Mouse (Mus musculus): Measurements from ENCODE around the gene Ttc7b. TPM values are rescaled to one million over a fixed set of nuclear protein-coding genes. Genes with fewer than 3 reads are reported as not detected.
A peak's percentile ranks its signal among the peaks of the same experiment; 100 is the strongest.

Gene Ttc7b
- total RNA-seq, 4 experiments from 2014 or later: 89.9 to 102 (median 95.5) TPM

DNA sequence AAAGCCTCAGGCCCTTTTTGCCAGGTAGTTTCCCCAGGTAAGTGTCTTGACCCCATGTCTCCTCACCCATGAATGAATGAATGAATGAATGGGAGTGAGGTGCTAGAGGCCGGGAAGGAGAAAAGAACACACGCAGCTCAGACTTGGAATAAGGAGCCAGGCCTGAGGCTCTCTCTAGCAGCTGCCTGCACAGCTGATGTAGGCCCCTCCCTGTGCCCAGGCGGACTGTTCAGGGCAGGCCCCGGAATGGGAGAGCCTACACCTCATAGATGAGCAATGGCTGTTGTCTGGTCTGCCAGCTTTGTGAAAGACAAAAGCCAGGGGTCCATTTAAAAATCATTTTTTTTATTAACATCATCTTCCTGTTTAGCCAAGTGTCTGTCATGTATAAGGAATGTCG, 220.2 kb downstream of the Ttc7b start:
- no peak for DNase-seq

DNA sequence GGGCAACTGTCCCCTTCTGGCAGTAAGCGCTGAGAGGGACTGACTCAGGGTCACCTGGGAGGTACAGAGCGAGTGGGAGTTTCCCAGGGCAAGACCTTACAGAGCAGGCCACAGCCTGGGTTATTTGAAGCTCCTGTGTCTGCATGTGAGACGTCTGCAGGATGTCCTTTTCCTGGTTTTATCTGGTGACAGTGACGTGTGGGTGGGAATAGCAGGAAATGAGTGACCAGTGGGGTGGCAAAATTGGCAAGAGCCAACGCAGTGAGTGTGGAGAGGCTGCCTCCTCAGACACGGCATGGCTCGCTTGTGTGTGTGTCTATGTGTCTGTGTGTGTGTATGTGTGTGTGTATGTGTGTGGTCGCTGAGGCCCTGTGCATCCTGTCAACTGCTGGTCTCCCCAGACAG, 221.3 kb downstream of the Ttc7b start:
- peak; percentile 50 for DNase-seq

DNA sequence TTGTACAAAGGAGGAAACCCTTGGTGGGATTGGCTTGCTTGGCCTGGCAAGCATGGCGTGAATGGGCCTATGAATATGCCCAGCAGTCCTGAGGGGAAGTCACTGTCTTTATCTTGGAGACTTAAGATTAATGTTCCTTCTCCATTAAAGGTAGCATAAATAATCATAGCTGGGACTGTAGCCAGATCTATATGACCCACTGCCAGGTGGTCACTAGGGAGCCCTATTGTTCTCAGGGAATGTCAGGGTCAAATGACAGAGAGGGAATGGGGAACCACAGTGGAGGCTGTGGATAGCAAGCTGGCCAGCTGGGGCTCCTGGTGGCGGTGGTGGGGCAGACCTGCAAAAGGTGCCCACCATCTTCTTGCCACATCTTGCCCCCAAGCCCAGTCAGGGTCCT, 221.8 kb downstream of the Ttc7b start:
- no peak for DNase-seq

DNA sequence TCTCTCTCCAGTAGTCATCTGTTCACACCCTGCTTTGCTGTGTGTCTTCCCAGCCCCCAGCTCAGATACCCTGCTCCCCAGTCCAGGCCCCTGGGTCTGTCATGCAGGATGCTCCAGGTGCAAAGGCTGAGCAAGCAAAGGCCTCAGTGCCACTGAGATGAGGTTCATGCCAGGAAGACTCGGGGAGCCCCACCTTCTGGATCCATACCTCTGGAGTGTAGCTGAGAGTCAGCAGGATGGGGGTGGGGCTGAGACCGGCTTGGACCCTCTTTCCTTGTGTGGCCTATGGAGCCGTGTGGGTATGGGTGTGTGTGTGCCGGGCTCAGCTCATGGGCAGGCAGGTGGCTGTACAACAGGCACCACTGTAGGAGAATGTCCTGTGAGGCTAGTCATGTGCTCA, 222.7 kb downstream of the Ttc7b start:
- no peak for DNase-seq

DNA sequence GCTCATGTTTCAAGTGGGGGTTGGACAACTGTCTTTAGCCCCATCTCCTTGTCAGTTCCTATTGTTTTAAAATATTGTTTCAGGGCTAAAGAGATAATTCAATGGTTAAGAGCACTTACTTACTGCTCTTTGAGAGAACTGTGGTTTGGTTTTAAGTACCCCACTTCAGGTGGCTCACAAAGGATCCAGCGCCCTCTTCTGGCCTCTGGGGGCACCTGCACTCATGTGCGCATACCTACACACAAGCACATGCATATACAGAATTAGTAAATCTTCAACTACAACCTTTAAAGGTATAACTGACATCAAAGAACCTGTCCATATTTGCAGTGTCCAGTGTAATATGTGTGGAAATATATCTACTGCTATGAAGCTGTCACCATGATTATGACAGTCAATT, 226.2 kb downstream of the Ttc7b start:
- no peak for DNase-seq

DNA sequence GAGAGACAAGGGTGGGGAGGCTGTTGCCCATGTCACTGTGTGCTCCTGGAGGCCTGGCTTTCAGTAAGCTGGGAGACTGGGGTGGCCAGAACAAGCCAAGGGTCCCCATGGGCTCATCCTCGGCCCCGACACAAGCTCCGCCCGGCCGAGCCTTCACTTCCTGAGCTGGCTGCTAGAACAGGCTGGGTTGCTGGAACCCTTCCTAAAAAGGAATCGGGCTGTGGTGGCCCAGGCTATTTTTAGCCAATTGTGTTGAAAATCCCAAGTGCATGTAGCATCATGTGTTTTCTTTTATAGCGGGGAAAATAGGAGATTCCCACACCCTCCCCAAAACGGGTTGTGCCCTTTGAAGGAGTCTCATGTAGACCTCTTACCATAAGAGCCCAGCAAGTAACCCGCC, 226.7 kb downstream of the Ttc7b start:
- DNase-seq: no peak

DNA sequence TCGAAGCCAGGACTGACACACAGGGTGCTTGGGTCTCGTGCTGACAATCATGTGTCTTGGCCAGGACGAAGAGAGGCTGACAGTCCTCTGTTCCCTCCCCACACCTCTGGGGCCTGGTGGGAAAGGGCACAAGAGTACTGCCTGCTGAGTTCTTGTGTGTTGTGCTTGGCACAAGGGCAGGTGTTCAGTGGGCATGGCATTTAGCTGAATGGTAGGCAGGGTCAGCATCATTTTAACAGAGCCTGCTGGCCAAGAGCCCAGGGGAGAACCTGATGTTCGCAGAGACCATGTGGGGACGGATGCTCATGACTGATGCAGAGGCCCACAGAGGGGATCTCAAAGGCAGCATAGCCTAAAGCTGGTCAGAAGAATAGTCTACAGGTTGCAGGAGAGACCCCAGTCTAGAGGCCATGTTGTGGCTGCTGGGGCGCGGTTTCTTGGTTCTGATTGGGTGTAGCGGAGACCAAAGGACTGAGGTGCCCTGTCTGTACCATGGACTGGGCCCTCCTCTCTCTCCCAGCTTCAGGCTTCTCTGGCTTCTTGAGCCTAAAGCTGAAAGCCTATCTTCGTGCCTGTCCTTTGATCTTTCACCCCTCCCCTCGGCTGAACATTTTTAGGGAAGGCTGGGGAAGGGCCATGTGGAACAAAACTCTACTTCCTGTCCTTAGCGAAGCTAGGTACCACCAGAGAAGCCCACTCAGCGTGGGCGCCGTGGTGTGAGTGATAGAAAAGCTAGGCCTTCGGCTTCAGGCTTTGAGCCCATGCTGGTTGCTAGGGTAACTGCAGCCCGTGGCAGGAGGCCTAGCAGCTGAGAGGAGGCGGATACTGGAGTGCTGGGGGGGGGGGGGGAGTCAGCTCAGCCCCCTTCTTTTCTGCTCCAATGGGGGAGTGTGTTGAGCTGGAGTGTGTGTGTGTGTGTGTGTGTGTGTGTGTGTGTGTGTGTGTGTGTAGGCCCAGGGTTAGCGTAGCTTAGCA, 229.6 kb downstream of the Ttc7b start:
- DNase-seq: no peak

DNA sequence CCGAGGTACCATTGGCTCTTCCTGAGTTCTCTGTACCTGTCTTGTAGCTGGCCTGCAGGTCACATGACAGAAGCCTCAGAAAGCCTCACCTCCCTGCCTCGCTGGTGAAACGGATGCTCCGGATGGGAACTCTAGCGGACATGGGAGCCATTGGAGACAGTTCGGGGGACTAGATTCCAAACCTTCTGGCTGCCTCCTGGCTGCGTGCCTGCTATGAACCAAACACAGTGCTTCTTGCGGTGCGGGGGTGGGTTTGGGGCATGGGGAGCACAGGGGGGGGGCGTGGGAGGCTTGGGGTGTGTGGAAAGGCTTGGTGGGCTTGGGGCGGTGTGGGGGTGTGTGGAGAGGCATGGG, 230.5 kb downstream of the Ttc7b start:
- DNase-seq: no peak

DNA sequence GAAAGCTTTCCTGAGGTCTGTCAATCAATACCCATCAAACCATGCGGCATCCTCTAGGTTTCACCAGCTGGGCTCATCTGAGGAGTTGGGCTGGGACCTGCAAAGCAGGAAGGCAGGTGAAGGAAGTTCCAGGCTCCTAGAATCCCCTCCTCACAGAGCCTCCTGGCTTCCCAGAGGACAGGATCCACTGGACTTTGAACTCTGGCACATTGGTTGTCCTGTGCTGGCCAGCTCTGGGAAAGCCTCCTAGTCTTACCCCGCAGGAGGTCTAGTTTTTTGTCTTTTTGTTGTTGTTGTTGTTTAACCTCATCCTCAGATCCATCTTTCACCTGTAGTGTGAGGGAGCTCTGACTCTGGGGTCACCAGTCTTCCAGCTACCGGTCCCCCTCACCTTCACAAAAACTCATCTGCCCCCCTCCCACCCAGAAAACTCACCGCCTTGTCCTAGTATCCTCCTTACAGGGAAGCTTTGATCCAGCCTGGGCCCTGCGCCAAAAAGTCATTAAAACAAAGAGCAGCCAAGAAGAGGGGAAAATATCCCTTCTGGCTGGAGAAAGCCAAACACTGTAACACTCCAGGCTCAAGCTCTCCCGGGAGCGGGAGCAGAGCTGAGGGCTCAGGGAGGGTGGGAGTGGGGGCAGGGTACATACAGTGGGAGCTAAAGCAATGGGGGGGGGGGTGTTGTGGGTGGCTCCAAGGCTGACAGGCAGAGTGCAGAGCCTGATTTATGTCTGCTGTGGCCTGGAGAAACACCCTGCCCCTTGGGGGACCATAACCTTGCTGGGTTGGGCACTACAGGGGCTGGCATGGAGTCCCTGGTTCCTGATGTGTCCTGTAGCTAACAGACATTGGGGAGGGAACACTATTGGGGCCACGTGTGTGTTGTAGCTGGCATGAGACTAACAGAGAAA, 231.1 kb downstream of the Ttc7b start:
- DNase-seq: peak; percentile 72

DNA sequence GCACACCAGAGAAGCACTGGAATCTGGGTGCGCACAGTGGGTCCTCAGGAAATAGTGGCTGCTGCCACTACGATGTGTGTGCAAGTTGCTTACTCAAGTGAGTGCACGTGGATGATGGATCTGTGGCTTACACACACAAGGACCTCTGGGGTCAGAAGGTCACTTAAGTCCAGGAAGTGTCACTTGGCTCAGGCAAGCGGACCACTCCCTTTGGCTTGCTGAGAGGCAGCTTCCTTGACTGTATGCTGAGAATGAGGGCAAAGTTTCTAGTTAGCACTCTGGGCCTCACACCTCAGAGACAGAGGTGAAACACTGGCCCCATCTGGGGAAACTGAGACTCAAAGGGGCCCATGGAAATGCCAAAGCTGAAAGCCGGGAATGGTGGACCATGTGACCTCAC, 232.6 kb downstream of the Ttc7b start:
- DNase-seq: no peak

DNA sequence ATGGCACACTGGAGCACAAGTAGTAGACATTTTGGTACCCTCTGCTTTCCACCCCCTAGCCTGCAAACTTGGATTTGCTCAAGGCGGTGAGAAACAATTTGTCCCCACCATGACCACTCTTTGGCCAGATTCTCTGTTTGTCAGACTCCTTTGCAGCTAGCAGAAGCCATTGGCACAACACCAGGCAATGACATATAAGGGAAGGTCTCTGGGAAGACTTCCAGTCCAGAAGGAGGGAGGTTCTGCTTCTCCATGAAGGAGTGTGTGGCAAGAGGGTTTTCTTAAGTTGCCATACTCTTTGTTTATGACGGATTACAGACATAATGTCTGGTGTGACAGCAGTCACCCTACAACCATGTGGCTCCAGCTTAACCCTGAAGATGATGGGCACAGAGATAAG, 233.1 kb downstream of the Ttc7b start:
- DNase-seq: no peak

DNA sequence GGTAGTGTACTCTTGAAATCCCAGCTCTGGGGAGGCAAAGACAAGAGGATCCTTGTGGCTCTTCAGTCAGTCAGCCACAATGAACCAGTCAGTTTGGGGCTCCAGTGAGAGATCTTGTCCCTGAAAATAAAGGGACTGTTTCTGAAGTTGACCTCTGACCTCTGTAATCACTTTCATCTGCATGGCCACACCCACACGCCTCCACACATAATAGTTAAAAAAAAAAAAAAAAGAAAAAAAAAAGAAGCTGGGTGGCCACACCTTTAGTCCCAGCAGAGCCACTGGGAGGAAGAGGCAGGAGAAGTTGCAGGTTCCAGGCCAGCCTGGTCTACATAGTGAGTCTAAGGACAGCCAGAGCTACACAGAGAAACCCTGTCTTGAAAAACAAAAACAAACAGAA, 237.3 kb downstream of the Ttc7b start:
- DNase-seq: no peak

DNA sequence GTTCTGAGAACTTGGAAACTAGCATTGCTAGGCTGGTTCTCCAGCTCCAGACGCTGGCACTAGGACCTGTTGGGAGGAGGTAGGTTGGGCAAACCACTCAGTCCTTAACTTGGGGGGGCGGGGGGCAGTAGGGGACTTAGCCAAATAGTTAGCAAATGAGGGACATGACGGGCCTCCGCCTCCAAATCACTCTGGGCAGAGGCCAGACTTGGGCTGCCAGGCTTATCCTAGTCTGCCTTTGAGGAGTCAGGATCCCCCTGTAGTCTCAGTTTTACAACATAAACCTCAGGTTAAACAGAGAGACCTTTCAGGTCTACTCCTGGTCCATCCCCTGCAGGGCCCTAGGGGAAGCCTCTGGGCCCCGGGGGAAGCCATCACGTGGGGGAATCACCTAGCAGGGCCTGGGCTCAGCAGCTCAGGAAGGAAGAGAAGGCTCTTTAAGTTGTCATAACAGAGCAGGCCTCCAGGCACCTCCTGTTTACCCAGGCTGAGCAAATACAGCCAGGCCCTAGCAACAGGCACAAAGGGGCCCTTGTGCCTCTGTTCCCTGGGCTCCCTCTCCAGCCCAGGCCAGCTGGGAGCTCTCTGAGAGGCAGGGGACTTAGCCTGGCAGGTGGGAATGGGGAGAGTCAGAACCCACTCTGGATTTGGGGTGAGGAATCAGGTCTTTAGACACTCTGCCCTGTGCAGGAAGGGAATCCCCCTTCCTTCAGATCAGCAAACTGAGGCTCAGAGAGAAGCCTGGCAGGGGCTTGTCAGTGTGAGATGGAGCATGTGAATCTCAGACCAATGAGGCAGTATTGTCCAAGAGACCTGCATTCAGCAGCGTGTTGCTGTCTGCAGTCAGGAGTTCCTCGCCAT, 238.4 kb downstream of the Ttc7b start:
- no peak for DNase-seq

DNA sequence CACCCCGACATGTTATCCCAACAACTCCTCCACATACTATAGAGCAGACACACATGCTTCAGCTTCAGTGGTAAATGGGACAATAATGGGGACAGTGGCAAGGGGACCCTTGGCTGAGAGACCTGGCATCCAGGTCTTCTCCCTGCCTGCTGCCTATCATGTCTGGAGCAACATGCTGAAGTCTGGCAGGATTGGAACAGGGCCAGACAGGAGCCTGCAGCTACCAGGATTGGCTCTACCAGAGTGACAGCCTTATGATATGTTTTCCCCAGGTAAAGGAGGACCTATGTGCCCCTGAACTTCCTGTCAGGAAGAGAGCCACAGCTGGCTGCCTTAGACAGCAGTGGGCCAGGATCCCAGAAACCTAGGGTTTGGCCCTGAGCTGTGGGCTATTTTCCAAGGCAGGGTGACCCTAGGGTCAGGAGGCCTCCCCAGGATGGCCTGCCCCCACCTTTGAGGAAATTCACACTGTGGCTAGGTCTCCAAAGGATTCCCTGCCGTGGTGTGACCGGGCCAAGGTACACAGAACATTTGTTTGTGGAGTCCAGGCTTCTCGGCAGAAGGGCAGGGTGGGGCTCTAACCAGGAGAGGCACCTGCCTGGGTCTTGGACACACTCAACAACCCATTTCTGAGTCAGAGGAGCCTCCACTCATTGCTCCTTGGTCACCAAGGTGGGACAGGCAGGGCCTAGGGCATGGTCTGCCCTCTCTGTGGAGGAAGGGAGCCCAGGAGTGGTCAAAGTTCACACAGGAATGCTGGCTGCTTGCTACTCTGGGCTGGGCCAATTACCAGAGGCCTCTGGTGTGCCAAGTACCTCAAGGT, 239.4 kb downstream of the Ttc7b start:
- DNase-seq: no peak

DNA sequence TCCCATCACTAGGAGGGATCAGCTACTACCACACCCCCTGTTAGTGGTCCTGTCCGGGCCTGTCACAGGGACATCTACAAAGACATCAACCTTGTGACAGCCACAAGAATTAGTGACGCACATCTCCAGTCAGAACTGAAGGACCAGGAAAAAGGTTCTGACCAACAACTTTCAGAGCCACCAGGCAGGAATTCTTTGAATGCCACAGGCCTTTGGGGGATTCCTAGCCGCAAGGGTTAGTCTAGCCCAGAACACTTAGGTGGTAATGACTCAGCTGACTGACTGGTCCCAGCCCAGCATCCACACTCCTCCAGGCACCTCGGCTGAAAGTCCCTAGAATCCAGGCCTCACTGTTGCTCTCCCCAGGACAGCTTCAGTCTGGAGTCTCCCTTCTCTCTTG, 240.7 kb downstream of the Ttc7b start:
- no peak for DNase-seq

DNA sequence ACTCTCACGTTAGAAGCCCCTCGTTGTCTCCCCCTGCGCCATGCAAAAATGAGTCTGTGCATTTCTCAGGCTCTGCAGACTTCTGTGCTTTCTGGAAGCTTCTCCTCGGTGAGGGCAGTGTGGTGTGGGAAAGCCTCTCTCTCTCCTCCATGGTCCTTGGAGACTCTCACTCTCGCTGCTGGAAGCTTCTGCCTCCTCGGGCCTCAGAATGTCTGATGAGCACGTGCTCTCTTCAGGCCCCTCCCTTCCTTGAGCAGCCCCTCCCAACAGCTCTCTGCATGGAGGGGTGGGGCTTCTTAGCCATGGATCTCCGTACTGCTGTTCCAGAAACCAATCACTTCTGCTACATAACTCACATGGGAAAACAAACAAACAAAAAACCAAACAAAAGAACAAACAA, 242.3 kb downstream of the Ttc7b start:
- no peak for DNase-seq

DNA sequence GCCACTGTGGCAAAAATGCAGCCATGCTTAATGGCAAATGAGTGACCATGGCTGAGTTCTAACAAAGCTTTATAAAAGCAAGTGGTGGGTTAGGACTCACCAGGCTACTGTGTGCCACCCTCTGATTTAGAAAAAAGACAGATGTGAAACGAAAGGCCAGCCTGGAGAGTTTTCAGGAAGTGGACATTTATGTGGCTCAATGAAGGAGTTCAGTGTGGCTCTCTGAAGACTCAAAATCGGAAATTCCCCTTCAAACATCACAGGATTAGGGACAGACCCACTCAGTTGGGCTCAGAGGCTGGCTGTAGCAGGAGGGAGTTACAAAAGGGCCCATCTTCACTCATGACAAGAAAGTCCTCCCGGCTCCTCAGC, 243.1 kb downstream of the Ttc7b start:
- DNase-seq: no peak

DNA sequence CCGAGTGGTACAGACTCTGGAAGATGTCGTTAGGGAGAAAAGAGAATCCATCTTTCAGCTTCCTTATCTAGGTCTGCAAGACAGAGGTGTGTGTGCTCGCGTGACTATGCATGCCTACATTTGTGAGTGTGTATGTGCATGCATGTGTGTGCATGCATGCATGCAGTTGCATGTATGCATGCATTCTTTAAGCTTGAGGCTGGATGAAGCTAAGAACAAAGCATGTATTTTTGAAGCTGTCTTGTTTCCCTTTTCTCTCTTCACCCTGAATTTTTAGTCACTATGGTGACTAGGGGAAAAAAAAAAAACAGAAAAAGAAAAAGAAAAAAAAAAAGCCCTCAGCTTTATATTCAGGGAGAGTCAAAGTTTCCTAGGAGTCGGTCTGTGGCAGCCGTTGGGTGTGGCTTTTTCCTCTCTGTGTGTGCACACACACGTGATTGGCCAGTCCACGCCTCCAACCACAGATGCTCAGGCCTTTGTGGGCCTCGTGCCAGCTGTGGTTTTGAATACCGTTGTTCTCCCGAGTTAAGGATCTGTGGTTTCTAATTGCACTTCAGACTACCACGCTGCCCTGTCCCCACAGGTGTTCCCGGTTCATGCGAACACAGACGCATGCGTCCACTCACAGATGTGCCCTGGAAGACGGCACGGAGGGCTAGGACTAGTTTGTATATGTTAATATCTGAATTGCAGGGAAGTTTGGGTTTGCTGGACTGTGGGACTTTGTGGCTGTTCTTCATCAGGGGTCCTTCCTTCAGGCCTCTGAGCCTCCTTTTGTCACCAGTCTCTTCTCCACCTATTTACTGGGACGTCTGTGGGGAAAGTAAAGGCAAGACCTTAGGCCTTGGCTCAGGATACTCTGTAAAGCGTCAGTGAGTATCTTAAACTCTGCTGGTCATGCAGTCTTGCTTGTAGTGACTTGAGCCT, 243.8 kb downstream of the Ttc7b start:
- DNase-seq: no peak

DNA sequence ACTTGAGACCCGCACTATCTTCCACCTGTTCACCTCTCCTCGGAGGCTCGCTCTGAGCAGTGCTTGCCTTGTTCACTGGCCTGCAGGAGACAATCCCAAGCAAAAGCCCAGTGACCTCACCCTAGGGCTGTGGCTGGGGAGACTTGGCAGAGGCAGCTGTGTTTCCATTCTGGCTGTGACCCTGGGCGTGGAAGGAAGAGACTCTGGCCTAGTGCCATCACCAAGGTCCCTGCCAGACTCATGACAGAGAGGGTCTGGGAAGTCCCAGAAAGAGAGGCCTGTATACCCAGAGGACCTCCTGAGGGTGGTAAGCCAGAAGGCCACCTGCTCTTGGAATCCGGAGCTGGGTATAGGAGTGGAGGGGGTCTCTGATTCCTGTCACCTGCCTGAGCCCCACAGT, 244.8 kb downstream of the Ttc7b start:
- peak; percentile 92 for DNase-seq

DNA sequence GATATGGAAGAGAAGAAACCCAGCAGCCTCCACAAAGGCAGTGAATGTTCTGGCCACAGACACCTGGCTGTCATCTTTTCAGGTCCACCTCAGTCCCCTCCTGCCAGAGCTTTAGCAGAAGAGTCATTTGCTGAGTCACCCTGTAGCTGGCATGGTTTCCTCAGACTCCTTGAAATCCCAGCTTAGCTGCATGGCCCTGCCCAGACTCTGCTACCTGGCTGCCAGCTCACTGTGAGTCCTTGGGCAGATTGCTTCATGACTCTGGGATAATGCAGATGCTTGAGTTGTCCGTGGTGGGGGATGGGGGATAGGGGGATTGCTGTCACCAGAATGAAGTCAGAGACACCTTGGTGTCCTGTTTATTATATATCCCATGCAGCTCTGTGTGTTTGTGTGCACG, 247.6 kb downstream of the Ttc7b start:
- DNase-seq: peak; percentile 69
